Mouse (Mus musculus) liver, embryonic 11.5 days (tissue): ENCODE data around the gene Bckdk. TPM values are rescaled to one million over a fixed set of nuclear protein-coding genes. Genes with fewer than 3 reads are reported as not detected.
A peak's percentile ranks its signal among the peaks of the same experiment; 100 is the strongest.

Source experiments
- ATAC-seq: fragments of 200-750 bp; cut with Nextera tagmentation; replicated peaks from 2 replicates; pipeline ENCODE4 v1.8.0; 2017; ENCODE audit warnings: moderate number of reproducible peaks, mild to moderate bottlenecking, moderate TSS enrichment, moderate library complexity; ENCODE audit not compliant: low FRiP score
- DNase-seq: peaks from one replicate; pipeline ENCODE4 v3.0.0-alpha.2; 2017; ENCODE audit warnings: low spot score
- H3K27ac ChIP-seq: fragments of 300-500 bp; sonication (generic); 2 replicates; pipeline ENCODE4 v1.5.1; 2014; ENCODE audit warnings: mild to moderate bottlenecking, low read depth, low read length, control low read depth
- H3K27me3 ChIP-seq: fragments of 300-500 bp; sonication (generic); replicated peaks from 2 replicates; pipeline ENCODE4 v1.6.1; 2014; ENCODE audit warnings: low read length, mixed read lengths; ENCODE audit not compliant: control insufficient read depth, insufficient read depth
- H3K36me3 ChIP-seq: fragments of 300-500 bp; sonication (generic); 2 replicates; pipeline ENCODE4 v1.6.1; 2014; ENCODE audit warnings: mild to moderate bottlenecking, low read length, moderate library complexity, mixed read lengths; ENCODE audit not compliant: control insufficient read depth, insufficient read depth
- H3K4me1 ChIP-seq: fragments of 300-500 bp; sonication (generic); replicated peaks from 2 replicates; pipeline ENCODE4 v1.6.1; 2014; ENCODE audit warnings: low read length, mixed read lengths; ENCODE audit not compliant: control insufficient read depth, insufficient read depth
- H3K4me2 ChIP-seq: fragments of 300-500 bp; sonication (generic); 2 replicates; pipeline ENCODE4 v1.6.1; 2014; ENCODE audit warnings: mild to moderate bottlenecking, control low read depth, moderate library complexity
- H3K4me3 ChIP-seq: fragments of 300-500 bp; sonication (generic); 2 replicates; pipeline ENCODE4 v1.5.1; 2014; ENCODE audit warnings: low read depth, low read length, control low read depth
- H3K9ac ChIP-seq: fragments of 300-500 bp; sonication (generic); 2 replicates; pipeline ENCODE4 v1.6.1; 2014; ENCODE audit warnings: low read depth, low read length, control low read depth
- H3K9me3 ChIP-seq: fragments of 300-500 bp; sonication (generic); 2 replicates; pipeline ENCODE4 v1.6.1; 2016; ENCODE audit warnings: low read length, inconsistent platforms, mixed read lengths; ENCODE audit not compliant: control insufficient read depth
- WGBS: fragments of 180-500 bp; shearing (Covaris S2); extraction: QIAGEN DNeasy Blood & Tissue Kit; methylation state at CpG from one replicate; pipeline ENCODE4 v1.1.7; 2014; 5-methylcytosine and 5-hydroxymethylcytosine counted together
- polyA plus RNA-seq: library from polyadenylated mRNA; unstranded; fragments of >200 nt; fragmentation: Nextera tagmentation; extraction: Ambion mirVana; gene quantifications from 2 replicates; pipeline ENCODE4 v1.2.1, GENCODE M21; 2014

Gene Bckdk
- polyA plus RNA-seq, 1 experiment from 2014 or later: 126 TPM

GRCm38 (mm10) chr7:127921516-127921915 is 17.6 kb downstream of the Bckdk start:
- H3K9me3 ChIP-seq: no peaks in the 10 kb centered on the region
- H3K27me3 ChIP-seq: no peaks in the 10 kb centered on the region
- WGBS: 66% methylated on average over 8 of the region's 8 CpGs
- no peak for DNase-seq
- H3K4me2 ChIP-seq: no peak overlapping the region
- peaks cover 10% of the 10 kb centered on the region; the same call in 1 of the 2 replicates for H3K4me1 ChIP-seq
- H3K9ac ChIP-seq: no peak overlapping the region
- H3K27ac ChIP-seq: no peak overlapping the region
- H3K36me3 ChIP-seq: peaks cover 11% of the 10 kb centered on the region; the same call in 1 of the 2 replicates
- no peak overlapping the region for H3K4me3 ChIP-seq
- ATAC-seq: no peak

- ATAC-seq: no peak
- peaks cover 11% of the 10 kb centered on the region; the same call in 1 of the 2 replicates for H3K36me3 ChIP-seq
Measured at GRCm38 (mm10) chr7:127922451-127923275, 18.8 kb downstream of the Bckdk start.

GRCm38 (mm10) chr7:127923714-127924113 is 19.8 kb downstream of the Bckdk start:
- no peak overlapping the region for H3K4me2 ChIP-seq
- no peak overlapping the region for H3K4me3 ChIP-seq
- ATAC-seq (no peak), DNase-seq (no peak)
- H3K4me1 ChIP-seq: peaks cover 11% of the 10 kb centered on the region; the same call in 1 of the 2 replicates
- no peak overlapping the region for H3K27ac ChIP-seq
- 86% methylated on average over 5 of the region's 5 CpGs for WGBS
- peaks cover 9% of the 10 kb centered on the region; the same call in 1 of the 2 replicates for H3K36me3 ChIP-seq
- no peaks in the 10 kb centered on the region for H3K9me3 ChIP-seq
- no peaks in the 10 kb centered on the region for H3K27me3 ChIP-seq
- no peak overlapping the region for H3K9ac ChIP-seq

More at GRCm38 (mm10) chr7:127922451-127923275, 18.8 kb downstream of the Bckdk start:
- no peak for DNase-seq
- Histone ChIP-seq H3K9ac (no peak overlapping the region), H3K27me3 (no peaks in the 10 kb centered on the region), H3K9me3 (no peaks in the 10 kb centered on the region), H3K27ac (no peak overlapping the region), H3K4me1 (peaks cover 10% of the 10 kb centered on the region; the same call in 1 of the 2 replicates), H3K4me3 (no peak overlapping the region), H3K4me2 (no peak overlapping the region)
- 62% methylated on average over 6 of the region's 6 CpGs for WGBS

GRCm38 (mm10) chr7:127925252-127925651 is 21.4 kb downstream of the Bckdk start:
- no peaks in the 10 kb centered on the region for H3K9me3 ChIP-seq
- no peak overlapping the region for H3K4me3 ChIP-seq
- no peak overlapping the region for H3K27ac ChIP-seq
- H3K27me3 ChIP-seq: no peaks in the 10 kb centered on the region
- H3K9ac ChIP-seq: no peak overlapping the region
- no peak overlapping the region for H3K4me2 ChIP-seq
- ATAC-seq: no peak
- H3K4me1 ChIP-seq: peaks cover 25% of the 10 kb centered on the region
- 82% methylated on average over 5 of the region's 5 CpGs for WGBS
- DNase-seq: no peak
- H3K36me3 ChIP-seq: peaks cover 9% of the 10 kb centered on the region; the same call in 1 of the 2 replicates

DNA sequence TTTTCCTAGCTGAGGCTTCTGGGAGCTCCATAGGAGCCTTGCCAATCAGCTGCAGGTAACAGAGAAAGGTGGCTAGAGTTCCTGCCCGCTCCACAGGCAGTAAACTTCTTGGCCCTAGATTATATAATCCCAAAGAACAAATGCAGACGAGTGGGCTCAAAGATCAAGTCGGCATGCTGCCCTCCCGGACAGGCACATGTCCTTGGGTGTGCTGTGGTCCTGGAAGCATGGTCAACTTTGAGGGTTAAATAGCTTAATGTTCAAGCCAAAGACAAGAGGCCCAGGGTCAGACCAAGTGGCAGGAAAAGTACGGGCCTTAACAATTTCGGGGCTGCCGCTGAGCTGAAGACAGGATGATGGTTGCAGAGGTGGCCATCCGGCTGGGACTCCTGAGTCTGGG is 22.2 kb downstream of the Bckdk start:
- DNase-seq (no peak), ATAC-seq (no peak)
- 86% methylated on average over 8 of the region's 8 CpGs for WGBS
- no peak overlapping the region for H3K4me3 ChIP-seq
- H3K36me3 ChIP-seq: peaks cover 9% of the 10 kb centered on the region; the same call in 1 of the 2 replicates
- no peaks in the 10 kb centered on the region for H3K9me3 ChIP-seq
- no peak overlapping the region for H3K9ac ChIP-seq
- no peaks in the 10 kb centered on the region for H3K27me3 ChIP-seq
- no peak overlapping the region for H3K27ac ChIP-seq
- H3K4me1 ChIP-seq: peaks cover 27% of the 10 kb centered on the region
- H3K4me2 ChIP-seq: no peak overlapping the region

GRCm38 (mm10) chr7:127926846-127927245 is 23.0 kb downstream of the Bckdk start:
- Histone ChIP-seq H3K4me2 (no peak overlapping the region), H3K9me3 (no peaks in the 10 kb centered on the region), H3K27ac (no peak overlapping the region), H3K4me3 (no peak overlapping the region), H3K4me1 (peaks cover 31% of the 10 kb centered on the region), H3K27me3 (no peaks in the 10 kb centered on the region), H3K36me3 (peaks cover 9% of the 10 kb centered on the region; the same call in 1 of the 2 replicates), H3K9ac (no peak overlapping the region)
- 82% methylated on average over 11 of the region's 11 CpGs for WGBS
- DNase-seq: no peak
- no peak for ATAC-seq

- no peak overlapping the region for H3K4me2 ChIP-seq
- ATAC-seq: no peak
Measured at GRCm38 (mm10) chr7:127927726-127928125, 23.8 kb downstream of the Bckdk start.

DNA sequence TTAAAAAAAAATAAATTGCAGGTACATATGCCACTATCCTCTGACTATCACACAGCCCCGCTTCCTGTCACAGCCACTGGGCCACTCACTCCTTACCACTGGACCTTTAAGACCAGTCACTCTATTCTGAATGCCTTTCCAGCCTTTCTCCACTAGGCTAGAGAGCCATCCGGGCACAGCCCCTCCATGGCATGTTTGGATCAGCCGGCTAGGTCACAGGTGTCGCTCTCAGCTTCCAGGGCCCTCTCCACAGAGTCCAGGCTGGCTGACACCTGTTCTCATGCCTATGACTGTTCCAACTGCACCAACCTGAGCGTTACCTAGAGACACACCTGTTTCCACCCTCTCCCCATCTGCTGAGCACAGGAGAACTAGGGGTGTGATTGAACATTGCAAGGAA is 24.7 kb downstream of the Bckdk start:
- Histone ChIP-seq H3K9me3 (no peaks in the 10 kb centered on the region), H3K4me3 (no peak overlapping the region), H3K4me1 (peaks cover 30% of the 10 kb centered on the region), H3K9ac (no peak overlapping the region), H3K4me2 (peak overlapping the region; percentile 59), H3K36me3 (peaks cover 3% of the 10 kb centered on the region; the same call in 1 of the 2 replicates), H3K27me3 (no peaks in the 10 kb centered on the region), H3K27ac (no peak overlapping the region)
- 59% methylated on average over 5 of the region's 5 CpGs for WGBS
- no peak for DNase-seq
- no peak for ATAC-seq

More at GRCm38 (mm10) chr7:127927726-127928125, 23.8 kb downstream of the Bckdk start:
- Histone ChIP-seq H3K27ac (no peak overlapping the region), H3K9me3 (no peaks in the 10 kb centered on the region), H3K36me3 (peaks cover 9% of the 10 kb centered on the region; the same call in 1 of the 2 replicates), H3K4me1 (peaks cover 25% of the 10 kb centered on the region), H3K9ac (no peak overlapping the region), H3K27me3 (no peaks in the 10 kb centered on the region), H3K4me3 (no peak overlapping the region)
- DNase-seq: no peak
- WGBS: 92% methylated on average over 11 of the region's 11 CpGs
